Mouse (Mus musculus) 416B (cell line): ENCODE results near the gene Tor4a.

Experiments used
- DNase-seq: peaks from one replicate; pipeline ENCODE4 v3.0.0; 2011; ENCODE audit warnings: low read depth

Tor4a gene

DNA sequence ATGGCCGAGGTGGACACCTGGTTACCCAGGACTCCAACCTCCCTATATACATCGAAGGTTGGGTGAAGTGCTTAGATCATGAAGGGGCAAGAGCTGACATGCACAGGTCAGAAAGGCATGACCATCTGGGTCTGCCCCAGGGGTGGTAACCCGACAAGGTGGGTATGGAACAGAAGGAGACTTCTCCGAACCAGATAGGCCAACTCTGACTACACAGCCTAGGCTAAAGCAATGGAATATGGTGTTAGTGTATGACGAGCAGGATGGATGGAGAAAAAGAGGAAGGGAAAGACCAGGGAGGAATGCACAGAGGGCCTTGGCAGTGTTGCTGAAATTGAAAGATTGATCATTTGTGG is 10.1 kb downstream of the Tor4a start:
- DNase-seq = no peak

DNA sequence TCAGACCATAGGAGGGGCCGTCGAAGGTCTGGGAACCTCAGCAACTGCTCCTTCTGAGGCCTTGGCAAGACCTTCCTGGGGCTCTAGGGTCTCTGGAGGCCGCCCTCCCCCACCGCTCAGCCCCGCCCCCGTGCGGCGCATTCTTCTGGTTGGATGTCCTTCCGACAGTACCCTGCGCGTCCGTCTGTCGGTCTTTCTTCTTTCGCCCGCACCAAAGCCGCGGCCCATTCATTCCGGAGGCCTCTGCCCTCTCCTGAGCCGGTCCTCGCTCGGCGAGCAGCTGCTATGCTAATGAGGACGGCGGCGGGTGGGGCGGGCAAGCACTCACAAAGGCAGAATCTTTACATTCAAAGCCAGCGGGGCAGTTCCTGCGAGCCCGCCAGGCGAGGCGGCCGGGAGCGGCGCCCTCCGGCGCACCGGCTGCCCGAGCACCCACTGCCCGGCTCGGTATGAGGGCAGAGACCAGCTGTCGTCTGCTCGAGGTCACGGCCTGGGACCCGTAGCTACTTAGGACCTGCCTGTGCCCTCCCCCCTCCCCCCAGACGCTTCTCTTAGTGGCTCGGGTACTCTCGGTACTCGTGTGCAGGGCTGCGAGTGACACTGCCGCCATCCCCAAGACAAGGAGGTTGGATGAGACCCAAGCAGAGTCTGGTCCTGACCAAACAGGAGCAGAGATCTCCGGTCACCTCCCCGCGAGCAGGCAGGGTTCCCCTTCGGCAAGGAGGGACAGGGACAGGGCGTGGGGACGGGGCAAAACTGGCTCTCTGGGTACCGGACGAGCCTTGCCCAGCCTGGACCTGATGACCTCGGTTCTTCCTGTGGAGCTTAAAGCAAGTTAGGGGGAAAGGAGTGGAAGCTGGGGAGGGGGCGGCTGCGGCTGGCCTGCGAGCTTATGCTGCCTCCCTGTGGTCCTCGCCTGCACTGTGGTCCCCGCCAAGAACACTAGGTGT is 10.8 kb downstream of the Tor4a start:
- no peak for DNase-seq

GRCm38 (mm10) chr2:25184496-25184895 is 12.2 kb downstream of the Tor4a start:
- no peak for DNase-seq

- peak; percentile 46 for DNase-seq
These were observed 13.3 kb downstream of the Tor4a start for GRCm38 (mm10) chr2:25183336-25183735.

DNA sequence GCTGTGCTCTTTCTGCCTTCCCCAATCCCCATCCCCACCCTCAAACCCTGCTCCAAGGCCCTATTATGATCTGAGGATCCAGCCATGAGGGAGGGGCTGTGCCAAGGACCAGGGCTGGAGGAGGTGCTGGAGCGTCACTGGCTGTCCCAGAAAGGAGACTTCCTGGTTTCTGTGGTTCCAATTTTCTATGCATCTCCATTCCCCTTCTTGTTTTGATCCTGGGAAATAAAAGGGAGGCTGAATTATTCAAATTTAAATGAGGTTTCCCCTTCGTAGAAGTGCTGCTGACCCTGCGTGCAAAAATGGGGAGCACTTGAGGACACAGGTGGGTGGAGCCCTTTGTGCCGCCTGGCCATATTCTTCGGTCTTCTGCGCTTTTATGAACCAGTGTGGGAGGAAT is 14.0 kb downstream of the Tor4a start:
- DNase-seq = peak; percentile 26

GRCm38 (mm10) chr2:25181891-25182397 is 14.7 kb downstream of the Tor4a start:
- peak; percentile 40 for DNase-seq

- DNase-seq = peak; percentile 80
These were observed 15.5 kb downstream of the Tor4a start for GRCm38 (mm10) chr2:25180973-25181890.

- peak; percentile 98 for DNase-seq
These were observed 16.2 kb downstream of the Tor4a start, which contains the start of gene Nrarp for GRCm38 (mm10) chr2:25180478-25180903. TSS of gene Nrarp (plus strand) at chr2:25180758.

GRCm38 (mm10) chr2:25179566-25180217 is 17.0 kb downstream of the Tor4a start:
- DNase-seq = peak; percentile 65

DNA sequence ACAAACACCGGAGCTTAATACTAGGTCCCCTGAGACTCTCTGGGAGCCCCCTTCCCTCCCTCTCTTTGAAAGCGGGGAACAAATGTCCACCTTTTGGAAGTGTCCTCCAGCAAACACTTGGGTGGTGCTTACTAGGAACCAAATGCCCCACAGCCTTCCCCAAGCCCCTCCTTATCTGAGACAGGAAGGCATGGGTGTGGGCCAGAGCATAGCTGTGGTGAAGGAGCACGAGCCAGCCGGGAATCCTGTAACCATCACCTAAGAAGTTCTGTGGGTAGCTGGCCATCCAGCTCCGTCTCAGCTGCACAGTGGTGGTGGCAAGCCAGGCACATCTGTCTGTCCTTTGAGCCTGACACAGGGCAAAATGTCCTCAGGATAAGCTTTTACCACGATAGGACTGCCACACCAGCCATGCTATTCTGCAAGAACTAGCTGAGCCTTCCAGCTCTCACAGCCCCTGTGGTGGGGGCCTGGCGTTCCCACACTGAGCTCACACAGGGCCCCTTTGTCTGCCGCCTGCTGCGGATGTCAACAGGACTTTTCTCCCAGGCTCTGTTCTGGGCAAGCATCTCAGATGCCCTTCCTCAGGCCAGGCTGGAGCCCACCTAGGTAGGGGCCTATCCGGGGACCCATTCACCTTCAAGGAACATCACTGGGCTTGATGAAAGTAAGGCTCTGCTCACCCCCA is 18.3 kb downstream of the Tor4a start:
- no peak for DNase-seq

- DNase-seq = no peak
These were observed 19.0 kb downstream of the Tor4a start for GRCm38 (mm10) chr2:25177685-25178084.

- no peak for DNase-seq
These were observed 19.6 kb downstream of the Tor4a start for GRCm38 (mm10) chr2:25177076-25177475.

DNA sequence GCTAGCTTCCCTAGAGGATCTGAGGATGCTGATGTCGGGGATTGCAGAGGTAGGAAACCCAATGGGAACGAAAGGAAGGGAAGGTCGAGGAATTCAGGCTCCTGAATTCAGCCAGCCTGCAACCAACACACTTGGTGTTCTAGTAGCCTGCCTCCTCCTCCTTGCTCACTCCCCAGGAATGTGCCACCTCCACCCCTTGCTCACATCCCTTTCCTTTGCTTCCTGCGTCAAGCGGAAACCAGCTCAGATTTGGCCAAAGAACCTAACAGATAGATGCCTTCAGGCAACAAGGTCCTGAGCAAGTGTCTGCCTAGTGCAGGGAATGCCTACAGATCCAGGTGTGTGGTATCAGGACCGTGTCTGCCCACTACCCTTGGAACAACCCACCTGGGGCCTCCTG is 20.1 kb downstream of the Tor4a start:
- DNase-seq = no peak

GRCm38 (mm10) chr2:25175690-25176078 is 21.0 kb downstream of the Tor4a start:
- DNase-seq = no peak

DNA sequence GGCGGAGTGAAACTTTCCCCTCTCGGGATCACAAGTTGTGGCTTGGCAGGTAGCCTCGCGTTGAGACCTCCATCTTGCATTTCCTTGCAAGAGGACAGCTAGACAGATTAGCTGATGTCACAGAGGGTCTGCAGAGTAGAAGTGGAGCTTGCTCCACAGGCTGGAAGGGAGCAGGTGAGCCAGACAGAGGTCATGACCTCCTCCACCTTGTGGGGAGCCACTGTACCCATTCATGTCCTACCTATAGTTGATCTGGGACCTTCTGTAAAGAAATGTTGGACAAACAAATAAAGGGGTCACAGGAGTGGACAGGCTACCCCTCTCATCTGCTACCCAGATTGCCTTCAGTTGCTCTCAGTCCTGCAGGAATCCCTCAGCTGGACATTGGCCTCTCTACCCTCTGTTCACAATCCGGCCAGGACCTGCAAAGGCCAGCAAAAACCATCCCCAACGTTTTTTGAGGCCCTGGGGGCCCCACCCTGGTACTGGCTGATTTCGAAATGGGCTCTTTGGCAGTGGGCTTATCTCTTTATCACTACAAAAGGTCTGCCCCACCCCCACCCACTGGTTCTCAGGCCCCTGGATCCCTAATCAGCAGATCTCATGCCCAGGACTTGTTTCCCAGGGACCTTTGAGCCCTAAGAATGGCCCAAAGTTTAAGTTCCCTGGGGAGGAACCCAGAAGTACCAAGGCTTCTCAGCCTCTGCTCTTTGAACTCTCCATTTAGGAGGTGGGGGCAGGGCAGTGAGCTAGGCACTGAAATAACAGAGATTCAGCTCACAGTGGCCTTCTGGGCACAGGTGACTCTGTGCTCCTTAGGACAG is 21.6 kb downstream of the Tor4a start:
- DNase-seq = peak; percentile 36

DNA sequence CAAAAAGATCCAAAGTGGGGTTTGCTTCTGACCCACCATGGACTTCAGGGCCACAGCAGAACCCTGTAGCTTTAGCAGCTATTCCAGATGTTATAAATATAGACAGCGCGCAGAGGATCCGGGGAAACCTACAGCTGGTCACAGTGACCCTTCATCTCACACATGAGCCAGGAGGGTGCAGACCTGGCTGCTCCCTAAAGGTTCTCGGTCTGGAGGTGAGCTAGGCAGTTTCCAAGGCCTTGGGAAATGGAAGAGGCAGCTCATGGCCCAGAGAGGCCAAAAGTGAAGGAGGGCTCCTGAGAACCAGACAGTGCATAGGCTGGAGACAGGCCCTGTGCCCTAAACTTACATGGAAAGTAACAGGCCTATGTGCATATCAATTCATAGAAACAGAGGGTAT is 22.9 kb downstream of the Tor4a start:
- no peak for DNase-seq

DNA sequence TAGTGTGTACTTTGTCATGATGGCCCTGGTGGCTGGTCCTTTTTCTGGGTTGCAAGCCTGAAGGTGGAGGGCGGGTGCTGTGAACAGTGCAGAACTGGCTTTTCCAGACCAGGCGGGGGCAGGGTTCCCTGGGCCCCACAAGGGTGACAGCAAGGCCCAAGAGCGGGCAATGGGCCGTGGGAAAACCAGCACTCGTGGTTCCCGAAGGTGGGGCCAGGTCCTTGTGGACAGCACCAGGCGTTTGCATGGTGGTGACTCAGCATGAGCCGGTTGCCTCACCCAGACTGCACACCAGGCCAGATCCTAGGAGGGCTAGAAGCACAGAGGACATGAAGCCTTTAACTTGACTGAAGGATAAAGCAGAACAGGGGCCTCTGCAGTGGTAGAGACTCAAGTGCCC is 24.1 kb downstream of the Tor4a start:
- peak; percentile 79 for DNase-seq

GRCm38 (mm10) chr2:25171769-25172153 is 24.9 kb downstream of the Tor4a start:
- no peak for DNase-seq

DNA sequence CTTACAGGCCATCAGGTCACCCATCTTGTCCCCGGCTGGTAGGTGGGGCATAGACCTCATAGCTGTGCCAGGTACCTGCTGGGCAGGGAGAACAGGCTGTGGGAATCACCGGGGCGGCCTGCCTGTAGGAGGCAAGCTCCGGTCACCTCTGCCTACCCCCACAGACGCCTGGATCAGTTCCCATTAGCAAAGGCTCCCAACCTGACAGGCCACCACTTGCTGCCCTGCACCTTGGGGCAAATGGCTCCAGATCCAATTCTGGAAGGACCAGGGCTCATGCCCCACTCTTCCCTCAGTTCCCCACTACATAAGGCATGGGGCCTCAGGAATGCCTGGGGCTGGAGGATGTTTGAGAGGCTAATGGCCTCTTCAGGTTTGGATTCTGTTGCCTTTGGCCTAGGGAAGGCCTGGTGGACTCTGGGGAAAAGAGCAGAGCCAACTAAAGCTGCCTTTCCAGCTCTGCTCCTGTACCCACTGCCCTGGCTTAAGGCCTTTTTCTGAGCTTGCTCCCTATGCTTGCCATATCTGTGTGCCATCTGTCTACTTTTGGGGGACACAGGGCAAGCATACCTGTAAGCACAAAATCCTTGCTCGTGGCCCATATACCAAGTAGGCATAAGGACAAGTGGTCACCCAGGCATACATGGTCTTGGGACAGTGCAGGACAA is 25.5 kb downstream of the Tor4a start:
- DNase-seq = no peak
